Mouse (Mus musculus) adrenal gland, postnatal 14 days (tissue): ENCODE data around the gene Wdhd1. TPM values are rescaled to one million over a fixed set of nuclear protein-coding genes. Genes with fewer than 3 reads are reported as not detected.

Experiments
- DNase-seq: peaks from one replicate; pipeline ENCODE4 v3.0.0; 2021; ENCODE audit warnings: mixed read lengths
- total RNA-seq: library from RNA; stranded (reverse); gene quantifications from 2 replicates; pipeline ENCODE4 v1.2.3, GENCODE M21; 2021

Gene Wdhd1
- total RNA-seq, 1 experiment from 2014 or later = 9.8 TPM

- no peak for DNase-seq
Measured at GRCm38 (mm10) chr14:47281535-47281934, 4.9 kb upstream of the Wdhd1 start.

- no peak for DNase-seq
Measured at GRCm38 (mm10) chr14:47279058-47279457, 2.4 kb upstream of the Wdhd1 start.

- peak; percentile 17 for DNase-seq
Measured at GRCm38 (mm10) chr14:47276036-47276603, 537 bp downstream of the Wdhd1 start.

- no peak for DNase-seq
Measured at GRCm38 (mm10) chr14:47275417-47275816, 1.2 kb downstream of the Wdhd1 start.

- no peak for DNase-seq
Measured at GRCm38 (mm10) chr14:47273751-47274150, 2.9 kb downstream of the Wdhd1 start.

- DNase-seq = no peak
Measured at GRCm38 (mm10) chr14:47269706-47270105, 7.0 kb downstream of the Wdhd1 start.

GRCm38 (mm10) chr14:47269056-47269455 lies 7.6 kb downstream of the Wdhd1 start:
- DNase-seq = no peak

GRCm38 (mm10) chr14:47265829-47266228 lies 10.8 kb downstream of the Wdhd1 start:
- DNase-seq = no peak

- DNase-seq = no peak
Measured at GRCm38 (mm10) chr14:47264866-47265265, 11.8 kb downstream of the Wdhd1 start.

GRCm38 (mm10) chr14:47249839-47250238 lies 26.8 kb downstream of the Wdhd1 start:
- peak; percentile 69 for DNase-seq

GRCm38 (mm10) chr14:47242753-47243152 lies 33.9 kb downstream of the Wdhd1 start:
- peak; percentile 14 for DNase-seq

- no peak for DNase-seq
Measured at GRCm38 (mm10) chr14:47241046-47241445, 35.6 kb downstream of the Wdhd1 start.

- no peak for DNase-seq
Measured at GRCm38 (mm10) chr14:47240600-47240999, 36.1 kb downstream of the Wdhd1 start.

GRCm38 (mm10) chr14:47237286-47237685 lies 39.4 kb downstream of the Wdhd1 start:
- DNase-seq = no peak

- DNase-seq = no peak
Measured at GRCm38 (mm10) chr14:47236491-47236890, 40.2 kb downstream of the Wdhd1 start.

- no peak for DNase-seq
Measured at GRCm38 (mm10) chr14:47234526-47235250, 42.0 kb downstream of the Wdhd1 start.

- no peak for DNase-seq
Measured at GRCm38 (mm10) chr14:47234032-47234431, 42.6 kb downstream of the Wdhd1 start.

- DNase-seq = no peak
Measured at GRCm38 (mm10) chr14:47233602-47234001, 43.1 kb downstream of the Wdhd1 start.

GRCm38 (mm10) chr14:47229796-47230376 lies 46.8 kb downstream of the Wdhd1 start:
- DNase-seq = no peak

GRCm38 (mm10) chr14:47225931-47226330 lies 50.7 kb downstream of the Wdhd1 start:
- no peak for DNase-seq

GRCm38 (mm10) chr14:47224476-47225325 lies 52.0 kb downstream of the Wdhd1 start:
- DNase-seq = peak; percentile 10

GRCm38 (mm10) chr14:47222631-47223450 lies 53.8 kb downstream of the Wdhd1 start:
- DNase-seq = no peak
